Mouse (Mus musculus) ES-Bruce4 (cell line): ENCODE measurements around the gene Numbl.

Experiments used
- CTCF ChIP-seq: IDR thresholded peaks from one replicate; pipeline ENCODE4 v1.8.1; 2011; ENCODE audit warnings: low read depth, low read length
- POLR2A ChIP-seq: IDR thresholded peaks from one replicate; pipeline ENCODE4 v1.8.1; 2011; ENCODE audit warnings: low read length; ENCODE audit not compliant: insufficient read depth

GRCm38 (mm10) chr7:27260856-27261255, 2.6 kb downstream of the Numbl start:
- TF ChIP-seq CTCF (no peak), POLR2A (no peak)
